Mouse (Mus musculus): Measurements from ENCODE around the gene Hoxa9. TPM values are rescaled to one million over a fixed set of nuclear protein-coding genes. Genes with fewer than 3 reads are reported as not detected.
A peak's percentile ranks its signal among the peaks of the same experiment; 100 is the strongest.

Gene Hoxa9
- polyA plus RNA-seq, 1 experiment from 2014 or later, result 67.8 TPM

- Histone ChIP-seq H3K36me3 (ENCODE audit: control insufficient read depth, insufficient read depth, low read length) (no peaks in the 10 kb centered on the region; the same call in 1 of the 2 replicates), H3K9ac (ENCODE audit: low read depth, low read length) (peak overlapping the region; percentile 91), H3K9me3 (ENCODE audit: control insufficient read depth, low read length) (no peaks in the 10 kb centered on the region), H3K27ac (ENCODE audit: low read depth, low read length) (peak overlapping the region; percentile 95), H3K4me2 (replicated peaks; ENCODE audit: low read depth, low read length) (peak overlapping the region; percentile 97), H3K27me3 (ENCODE audit: control insufficient read depth, insufficient read depth, low read length) (no peaks in the 10 kb centered on the region; the same call in 1 of the 2 replicates), H3K4me1 (ENCODE audit: control insufficient read depth, insufficient read depth, low read length) (peaks cover 28% of the 10 kb centered on the region), H3K4me3 (ENCODE audit: low read length) (peak overlapping the region; percentile 89)
- ATAC-seq (ENCODE audit: low FRiP score, low TSS enrichment), result no peak
- WGBS, result under 1% methylated on average over 22 of the region's 22 CpGs
Measured at GRCm38 (mm10) chr6:52212556-52213118, 18.3 kb downstream of the Hoxa9 start.

GRCm38 (mm10) chr6:52211961-52212360, 18.9 kb downstream of the Hoxa9 start:
- Histone ChIP-seq H3K27me3 (ENCODE audit: control insufficient read depth, insufficient read depth, low read length) (no peaks in the 10 kb centered on the region; the same call in 1 of the 2 replicates), H3K4me3 (ENCODE audit: low read length) (peak overlapping the region; percentile 89), H3K4me1 (ENCODE audit: control insufficient read depth, insufficient read depth, low read length) (peaks cover 35% of the 10 kb centered on the region), H3K27ac (ENCODE audit: low read depth, low read length) (peak overlapping the region; percentile 95), H3K4me2 (replicated peaks; ENCODE audit: low read depth, low read length) (peak overlapping the region; percentile 97), H3K9ac (ENCODE audit: low read depth, low read length) (peak overlapping the region; percentile 91), H3K9me3 (ENCODE audit: control insufficient read depth, low read length) (no peaks in the 10 kb centered on the region), H3K36me3 (ENCODE audit: control insufficient read depth, insufficient read depth, low read length) (peaks cover 1% of the 10 kb centered on the region; the same call in 1 of the 2 replicates)
- 0% methylated on average over 13 of the region's 13 CpGs for WGBS
- no peak for ATAC-seq (ENCODE audit: low FRiP score, low TSS enrichment)

- Histone ChIP-seq H3K4me3 (ENCODE audit: low read length) (peak overlapping the region; percentile 89), H3K27ac (ENCODE audit: low read depth, low read length) (peak overlapping the region; percentile 95), H3K9me3 (ENCODE audit: control insufficient read depth, low read length) (no peaks in the 10 kb centered on the region), H3K36me3 (ENCODE audit: control insufficient read depth, insufficient read depth, low read length) (peaks cover 6% of the 10 kb centered on the region; the same call in 1 of the 2 replicates), H3K4me2 (replicated peaks; ENCODE audit: low read depth, low read length) (peak overlapping the region; percentile 97), H3K9ac (ENCODE audit: low read depth, low read length) (peak overlapping the region; percentile 91), H3K27me3 (ENCODE audit: control insufficient read depth, insufficient read depth, low read length) (no peaks in the 10 kb centered on the region; the same call in 1 of the 2 replicates), H3K4me1 (ENCODE audit: control insufficient read depth, insufficient read depth, low read length) (peaks cover 41% of the 10 kb centered on the region)
- under 1% methylated on average over 37 of the region's 37 CpGs for WGBS
- ATAC-seq (ENCODE audit: low FRiP score, low TSS enrichment), result peak; percentile 26
Measured at GRCm38 (mm10) chr6:52211170-52211935, 19.5 kb downstream of the Hoxa9 start.

- Histone ChIP-seq H3K27ac (ENCODE audit: low read depth, low read length) (peak overlapping the region; percentile 76), H3K4me1 (ENCODE audit: control insufficient read depth, insufficient read depth, low read length) (peaks cover 48% of the 10 kb centered on the region), H3K9me3 (ENCODE audit: control insufficient read depth, low read length) (no peaks in the 10 kb centered on the region), H3K4me3 (ENCODE audit: low read length) (peak overlapping the region; percentile 89), H3K36me3 (ENCODE audit: control insufficient read depth, insufficient read depth, low read length) (peaks cover 22% of the 10 kb centered on the region), H3K9ac (ENCODE audit: low read depth, low read length) (peak overlapping the region; percentile 91), H3K4me2 (replicated peaks; ENCODE audit: low read depth, low read length) (peak overlapping the region; percentile 97), H3K27me3 (ENCODE audit: control insufficient read depth, insufficient read depth, low read length) (no peaks in the 10 kb centered on the region; the same call in 1 of the 2 replicates)
- no peak for ATAC-seq (ENCODE audit: low FRiP score, low TSS enrichment)
- 4% methylated on average over 12 of the region's 12 CpGs for WGBS
Measured at GRCm38 (mm10) chr6:52209685-52210046, 21.2 kb downstream of the Hoxa9 start.

- peak overlapping the region; percentile 89 for H3K4me3 ChIP-seq (ENCODE audit: low read length)
- no peaks in the 10 kb centered on the region; the same call in 1 of the 2 replicates for H3K27me3 ChIP-seq (ENCODE audit: control insufficient read depth, insufficient read depth, low read length)
- peak overlapping the region; percentile 97 for H3K4me2 ChIP-seq (replicated peaks; ENCODE audit: low read depth, low read length)
- H3K9me3 ChIP-seq (ENCODE audit: control insufficient read depth, low read length), result no peaks in the 10 kb centered on the region
- ATAC-seq (ENCODE audit: low FRiP score, low TSS enrichment), result no peak
- H3K4me1 ChIP-seq (ENCODE audit: control insufficient read depth, insufficient read depth, low read length), result peaks cover 45% of the 10 kb centered on the region
- H3K9ac ChIP-seq (ENCODE audit: low read depth, low read length), result peak overlapping the region; percentile 91
- H3K27ac ChIP-seq (ENCODE audit: low read depth, low read length), result peak overlapping the region; percentile 76
- 3% methylated on average over 18 of the region's 18 CpGs for WGBS
- H3K36me3 ChIP-seq (ENCODE audit: control insufficient read depth, insufficient read depth, low read length), result peaks cover 26% of the 10 kb centered on the region
Measured at GRCm38 (mm10) chr6:52208868-52209684, 21.8 kb downstream of the Hoxa9 start.

- peaks cover 32% of the 10 kb centered on the region for H3K36me3 ChIP-seq (ENCODE audit: control insufficient read depth, insufficient read depth, low read length)
- H3K4me3 ChIP-seq (ENCODE audit: low read length), result peak within 1 kb of the TSS; percentile 89
- peak within 1 kb of the TSS; percentile 91 for H3K9ac ChIP-seq (ENCODE audit: low read depth, low read length)
- peak within 1 kb of the TSS; percentile 97 for H3K4me2 ChIP-seq (replicated peaks; ENCODE audit: low read depth, low read length)
- no peaks in the 10 kb centered on the region for H3K9me3 ChIP-seq (ENCODE audit: control insufficient read depth, low read length)
- H3K4me1 ChIP-seq (ENCODE audit: control insufficient read depth, insufficient read depth, low read length), result peaks cover 49% of the 10 kb centered on the region
- 1% methylated on average over 47 of the region's 47 CpGs for WGBS
- no peak for ATAC-seq (ENCODE audit: low FRiP score, low TSS enrichment)
- no peaks in the 10 kb centered on the region; the same call in 1 of the 2 replicates for H3K27me3 ChIP-seq (ENCODE audit: control insufficient read depth, insufficient read depth, low read length)
- H3K27ac ChIP-seq (ENCODE audit: low read depth, low read length), result peak within 1 kb of the TSS; percentile 76
Measured at GRCm38 (mm10) chr6:52208072-52208867, 22.6 kb downstream of the Hoxa9 start, which contains the start of gene Hoxa6. Gene Hoxa6, minus strand, starts transcription at chr6:52208722.

- peaks cover 55% of the 10 kb centered on the region for H3K4me1 ChIP-seq (ENCODE audit: control insufficient read depth, insufficient read depth, low read length)
- peak overlapping the region; percentile 91 for H3K9ac ChIP-seq (ENCODE audit: low read depth, low read length)
- ATAC-seq (ENCODE audit: low FRiP score, low TSS enrichment), result no peak
- H3K36me3 ChIP-seq (ENCODE audit: control insufficient read depth, insufficient read depth, low read length), result peaks cover 37% of the 10 kb centered on the region
- H3K27ac ChIP-seq (ENCODE audit: low read depth, low read length), result peak overlapping the region; percentile 76
- no peaks in the 10 kb centered on the region for H3K9me3 ChIP-seq (ENCODE audit: control insufficient read depth, low read length)
- H3K4me2 ChIP-seq (replicated peaks; ENCODE audit: low read depth, low read length), result peak overlapping the region; percentile 97
- H3K4me3 ChIP-seq (ENCODE audit: low read length), result peak overlapping the region; percentile 89
- H3K27me3 ChIP-seq (ENCODE audit: control insufficient read depth, insufficient read depth, low read length), result no peaks in the 10 kb centered on the region; the same call in 1 of the 2 replicates
Measured at GRCm38 (mm10) chr6:52207684-52207976, 23.3 kb downstream of the Hoxa9 start.

All from kidney, embryonic 14.5 days (tissue).